15 mouse cellular contexts compared by ENCODE assay signal in the genomic region with DNA sequence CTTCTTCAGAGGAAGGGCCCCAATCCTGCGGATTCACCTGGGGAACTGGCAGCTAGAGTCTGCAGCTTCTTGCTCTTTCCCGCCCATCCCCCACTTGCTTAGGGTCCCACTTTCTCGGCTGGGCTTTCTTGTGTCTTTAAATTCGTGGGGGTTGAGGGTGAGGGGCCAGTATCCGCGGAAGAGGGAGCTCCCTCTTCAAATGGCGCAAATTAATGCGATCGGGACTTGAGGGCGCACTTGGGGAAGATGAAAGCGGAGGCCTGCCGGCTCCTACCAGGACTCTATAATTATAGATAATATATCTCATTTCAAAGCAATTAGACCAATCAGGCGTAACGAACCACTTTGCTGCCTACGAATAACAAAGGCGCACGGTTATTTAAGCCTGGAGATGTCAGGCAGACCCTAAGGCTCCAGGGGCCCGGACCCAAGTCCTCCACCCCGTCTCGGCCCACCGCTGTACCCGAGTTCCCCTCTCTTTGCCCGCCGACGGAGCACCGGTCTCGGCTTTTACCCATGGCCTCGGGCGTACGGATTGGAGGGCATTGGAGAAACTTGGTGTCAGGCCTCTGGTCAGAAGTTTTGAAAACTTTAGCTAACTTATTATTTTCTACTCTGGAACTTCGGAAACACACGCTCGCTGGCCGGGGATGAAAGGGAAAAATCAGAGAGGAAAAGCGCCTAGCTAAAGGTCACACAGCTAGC. TPM values are rescaled to one million over a fixed set of nuclear protein-coding genes. Genes with fewer than 3 reads are reported as not detected.
DNase-seq lines count a peak whose midpoint lies in the region; ATAC-seq and TF ChIP-seq lines count a peak whose summit lies in the region.
"Had no signal": no experiment of that assay in that cellular context is flagged by ENCODE, and none has a peak within 500 bp of the region (broad histone marks: within the 10 kb centered on the region; RNA-seq: fewer than 3 reads in every experiment).

No protein-coding gene starts in this region.

- no peak for ATAC-seq in hindbrain, embryonic 12.5 days (ENCODE audit: low FRiP score)
- no peak for ATAC-seq in hindbrain, postnatal 0 days
- ATAC-seq in embryonic facial prominence, embryonic 12.5 days (ENCODE audit: insufficient number of reproducible peaks, insufficient read depth, low FRiP score, low TSS enrichment) = no peak
- no peak for ATAC-seq in midbrain, embryonic 13.5 days
- no peak for ATAC-seq in intestine, embryonic 15.5 days
- ATAC-seq: CD4-positive, CD25-positive, alpha-beta regulatory T cell, adult 4 months; intestine, embryonic 16.5 days had no signal

- H3K9ac ChIP-seq in hindbrain, embryonic 12.5 days = no peak overlapping the region
- no peak overlapping the region for H3K9ac ChIP-seq in hindbrain, postnatal 0 days (replicated peaks; ENCODE audit: low read length)
- H3K9ac ChIP-seq in embryonic facial prominence, embryonic 12.5 days = no peak overlapping the region; the same call in 1 of the 2 replicates
- no peak overlapping the region for H3K9ac ChIP-seq in midbrain, embryonic 13.5 days (replicated peaks)
- H3K9ac ChIP-seq in intestine, embryonic 15.5 days = no peak overlapping the region
- H3K9ac ChIP-seq: heart, embryonic 15.5 days had no signal

- peaks cover 4% of the 10 kb centered on the region; the same call in 1 of the 2 replicates for H3K9me3 ChIP-seq in hindbrain, embryonic 12.5 days (replicated peaks)
- H3K9me3 ChIP-seq in hindbrain, postnatal 0 days (ENCODE audit: low read length) = no peaks in the 10 kb centered on the region
- H3K9me3 ChIP-seq in embryonic facial prominence, embryonic 12.5 days = no peaks in the 10 kb centered on the region
- H3K9me3 ChIP-seq in midbrain, embryonic 13.5 days = no peaks in the 10 kb centered on the region; the same call in 1 of the 2 replicates
- no peaks in the 10 kb centered on the region for H3K9me3 ChIP-seq in intestine, embryonic 15.5 days
- H3K9me3 ChIP-seq: heart, embryonic 15.5 days had no signal

- H3K4me1 ChIP-seq in hindbrain, embryonic 12.5 days = peaks cover 36% of the 10 kb centered on the region
- peaks cover 5% of the 10 kb centered on the region; the same call in 1 of the 2 replicates for H3K4me1 ChIP-seq in hindbrain, postnatal 0 days (ENCODE audit: insufficient read depth, low read length)
- H3K4me1 ChIP-seq in embryonic facial prominence, embryonic 12.5 days = peaks cover 16% of the 10 kb centered on the region; the same call in 1 of the 2 replicates
- H3K4me1 ChIP-seq in midbrain, embryonic 13.5 days (replicated peaks) = peaks cover 43% of the 10 kb centered on the region
- H3K4me1 ChIP-seq in intestine, embryonic 15.5 days (replicated peaks) = peaks cover 13% of the 10 kb centered on the region

- WGBS in hindbrain, embryonic 12.5 days = 1% methylated on average over 35 of the region's 35 CpGs
- WGBS in hindbrain, postnatal 0 days = 2% methylated on average over 35 of the region's 35 CpGs
- WGBS in embryonic facial prominence, embryonic 12.5 days = under 1% methylated on average over 35 of the region's 35 CpGs
- under 1% methylated on average over 35 of the region's 35 CpGs for WGBS in midbrain, embryonic 13.5 days
- WGBS in intestine, embryonic 15.5 days = 2% methylated on average over 35 of the region's 35 CpGs

- no peak for DNase-seq in hindbrain, postnatal 0 days (ENCODE audit: low spot score)
- peak; percentile 44 for DNase-seq in ZHBTc4 (ENCODE audit: low read depth, low spot score)
- DNase-seq in right cerebral cortex, postnatal 25 days = no peak
- DNase-seq in thymus, postnatal 25 days = no peak
- DNase-seq: cerebellum, adult 8-10 months; lung, adult 18-20 months had no signal

- H3K27me3 ChIP-seq in hindbrain, embryonic 12.5 days = peaks cover 96% of the 10 kb centered on the region
- peaks cover 88% of the 10 kb centered on the region for H3K27me3 ChIP-seq in hindbrain, postnatal 0 days (ENCODE audit: insufficient read depth, low read length)
- H3K27me3 ChIP-seq in embryonic facial prominence, embryonic 12.5 days = peaks cover 70% of the 10 kb centered on the region
- peaks cover 97% of the 10 kb centered on the region for H3K27me3 ChIP-seq in midbrain, embryonic 13.5 days
- H3K27me3 ChIP-seq in intestine, embryonic 15.5 days (replicated peaks) = peaks cover 95% of the 10 kb centered on the region

- H3K4me3 ChIP-seq in hindbrain, embryonic 12.5 days = no peak overlapping the region
- no peak overlapping the region for H3K4me3 ChIP-seq in hindbrain, postnatal 0 days (ENCODE audit: low read length)
- peak overlapping the region; percentile 16 for H3K4me3 ChIP-seq in embryonic facial prominence, embryonic 12.5 days
- H3K4me3 ChIP-seq in midbrain, embryonic 13.5 days (replicated peaks) = no peak overlapping the region
- H3K4me3 ChIP-seq in intestine, embryonic 15.5 days (replicated peaks) = no peak overlapping the region
- H3K4me3 ChIP-seq: erythroblast, embryonic 14.5 days; heart, embryonic 15.5 days had no signal

- TF ChIP-seq CTCF in hindbrain, postnatal 0 days (IDR thresholded peaks at IDR 0.05; ENCODE audit: low read depth) = no peak

- H3K4me2 ChIP-seq in hindbrain, embryonic 12.5 days (replicated peaks) = peak overlapping the region; percentile 42; the same call in 1 of the 2 replicates
- no peak overlapping the region for H3K4me2 ChIP-seq in hindbrain, postnatal 0 days (ENCODE audit: low read depth, low read length)
- H3K4me2 ChIP-seq in embryonic facial prominence, embryonic 12.5 days (replicated peaks) = peak overlapping the region; percentile 71
- H3K4me2 ChIP-seq in midbrain, embryonic 13.5 days (replicated peaks) = 0 out of 2 replicates have a peak overlapping the region, but pooled peaks have one; percentile 13
- H3K4me2 ChIP-seq in intestine, embryonic 15.5 days (replicated peaks) = no peak overlapping the region
- H3K4me2 ChIP-seq: heart, embryonic 15.5 days had no signal

- no peak overlapping the region for H3K27ac ChIP-seq in hindbrain, embryonic 12.5 days
- no peak overlapping the region for H3K27ac ChIP-seq in hindbrain, postnatal 0 days
- H3K27ac ChIP-seq in embryonic facial prominence, embryonic 12.5 days = peak overlapping the region; percentile 85
- H3K27ac ChIP-seq in midbrain, embryonic 13.5 days = no peak overlapping the region
- H3K27ac ChIP-seq in intestine, embryonic 15.5 days = no peak overlapping the region
- H3K27ac ChIP-seq: heart, embryonic 15.5 days had no signal

- no peaks in the 10 kb centered on the region for H3K36me3 ChIP-seq in hindbrain, embryonic 12.5 days
- no peaks in the 10 kb centered on the region for H3K36me3 ChIP-seq in hindbrain, postnatal 0 days (ENCODE audit: insufficient read depth, low read length)
- H3K36me3 ChIP-seq in embryonic facial prominence, embryonic 12.5 days = no peaks in the 10 kb centered on the region
- no peaks in the 10 kb centered on the region for H3K36me3 ChIP-seq in midbrain, embryonic 13.5 days
- H3K36me3 ChIP-seq in intestine, embryonic 15.5 days = no peaks in the 10 kb centered on the region
- H3K36me3 ChIP-seq: heart, embryonic 15.5 days had no signal

RNA-seq across cellular contexts. Expression of a gene that starts 4.4 kb away (rescaled TPM):
- 95.6 and 118 TPM in 2 replicates for polyA plus RNA-seq in hindbrain, embryonic 12.5 days (2016; fragmentation: Nextera tagmentation; extraction: Ambion mirVana)
- 14.8 and 20.6 TPM in 2 replicates for total RNA-seq in hindbrain, postnatal 0 days (2014; rRNA removed)
- polyA plus RNA-seq in hindbrain, postnatal 0 days (2015; fragmentation: Nextera tagmentation; extraction: Ambion mirVana) = 26.2 and 28.0 TPM in 2 replicates
- polyA plus RNA-seq in embryonic facial prominence, embryonic 12.5 days (2016; fragmentation: Nextera tagmentation; extraction: Ambion mirVana) = 394 and 406 TPM in 2 replicates
- polyA plus RNA-seq in midbrain, embryonic 13.5 days (2015; fragmentation: Nextera tagmentation; extraction: Ambion mirVana) = 16.2 and 23.2 TPM in 2 replicates
- 3.2 and 3.8 TPM in 2 replicates for polyA plus RNA-seq in intestine, embryonic 15.5 days (2015; fragmentation: Nextera tagmentation; extraction: Ambion mirVana)
- total RNA-seq: megakaryocyte progenitor cell, adult 5-6 weeks had no signal
- polyA plus RNA-seq: CD4-positive, CD25-positive, alpha-beta regulatory T cell, adult 4 months; erythroblast, embryonic 14.5 days had no signal

Comparison
In these comparisons a context has a peak if more than half of its experiments do, and no peak if none do; other contexts are left out.
1. H3K4me2 ChIP-seq: peak in hindbrain, embryonic 12.5 days (single experiment), embryonic facial prominence, embryonic 12.5 days (single experiment) and midbrain, embryonic 13.5 days (single experiment); none in hindbrain, postnatal 0 days (single experiment) and intestine, embryonic 15.5 days (single experiment).